Mouse (Mus musculus): ENCODE measurements around the gene Tmem108. TPM values are rescaled to one million over a fixed set of nuclear protein-coding genes. Genes with fewer than 3 reads are reported as not detected.

Gene Tmem108
- total RNA-seq, 2 experiments from 2014 or later = not detected

- no peak for ATAC-seq (replicated peaks; ENCODE audit: low FRiP score, poor library complexity, severe bottlenecking)
Measured at GRCm38 (mm10) chr9:103725497-103725896, 36.1 kb downstream of the Tmem108 start.

GRCm38 (mm10) chr9:103721486-103721885 lies 40.2 kb downstream of the Tmem108 start:
- ATAC-seq (replicated peaks; ENCODE audit: low FRiP score, poor library complexity, severe bottlenecking) = no peak

GRCm38 (mm10) chr9:103721081-103721480 lies 40.6 kb downstream of the Tmem108 start:
- no peak for ATAC-seq (replicated peaks; ENCODE audit: low FRiP score, poor library complexity, severe bottlenecking)

DNA sequence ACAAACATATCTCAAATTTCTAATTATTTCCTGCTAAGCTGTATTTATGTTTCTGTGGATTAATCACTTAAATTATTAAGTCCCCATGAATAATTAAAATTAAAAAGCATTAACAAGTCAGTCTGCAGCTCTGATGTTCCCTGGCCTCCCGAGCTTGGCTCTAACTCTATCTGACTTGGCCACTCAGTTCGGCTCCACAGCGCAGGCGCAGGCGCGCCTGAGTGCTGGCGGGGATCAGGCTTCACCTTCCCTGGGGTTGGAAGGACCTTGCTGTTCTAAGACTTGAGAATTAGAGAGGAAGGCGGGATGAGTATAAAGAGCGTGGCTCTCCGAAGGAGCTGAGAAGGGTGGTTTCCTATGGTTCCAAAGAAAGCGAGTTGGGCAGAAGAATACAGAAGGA lies 41.6 kb downstream of the Tmem108 start:
- no peak for ATAC-seq (replicated peaks; ENCODE audit: low FRiP score, poor library complexity, severe bottlenecking)

- no peak for ATAC-seq (replicated peaks; ENCODE audit: low FRiP score, poor library complexity, severe bottlenecking)
Measured at GRCm38 (mm10) chr9:103716002-103716401, 45.6 kb downstream of the Tmem108 start.

- no peak for ATAC-seq (replicated peaks; ENCODE audit: low FRiP score, poor library complexity, severe bottlenecking)
Measured at GRCm38 (mm10) chr9:103715352-103715751, 46.3 kb downstream of the Tmem108 start.

DNA sequence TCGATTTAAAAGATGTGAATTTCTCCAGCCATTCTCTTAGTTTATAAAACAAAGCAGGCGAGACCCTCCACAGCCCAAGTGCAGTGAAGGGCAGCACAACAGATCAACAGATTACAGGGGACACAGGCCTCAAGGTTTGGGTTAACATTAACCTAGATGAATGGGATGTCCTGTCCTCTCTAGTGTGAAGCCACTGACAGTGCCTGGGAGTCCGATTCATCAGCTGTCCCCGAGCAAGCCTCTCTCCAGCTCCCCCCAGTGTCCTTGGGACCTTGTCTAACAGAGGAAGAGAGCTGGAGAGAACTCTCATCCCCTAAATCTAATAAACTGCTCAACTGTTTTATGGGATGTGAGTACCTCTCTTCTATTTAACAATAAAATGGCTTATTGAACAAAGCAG lies 48.4 kb downstream of the Tmem108 start:
- ATAC-seq (replicated peaks; ENCODE audit: low FRiP score, poor library complexity, severe bottlenecking) = no peak

GRCm38 (mm10) chr9:103712711-103713110 lies 48.9 kb downstream of the Tmem108 start:
- ATAC-seq (replicated peaks; ENCODE audit: low FRiP score, poor library complexity, severe bottlenecking) = no peak

GRCm38 (mm10) chr9:103709694-103710093 lies 51.9 kb downstream of the Tmem108 start:
- no peak for ATAC-seq (replicated peaks; ENCODE audit: low FRiP score, poor library complexity, severe bottlenecking)

GRCm38 (mm10) chr9:103708514-103709173 lies 53.0 kb downstream of the Tmem108 start:
- ATAC-seq (replicated peaks; ENCODE audit: low FRiP score, poor library complexity, severe bottlenecking) = no peak

GRCm38 (mm10) chr9:103707857-103708256 lies 53.8 kb downstream of the Tmem108 start:
- no peak for ATAC-seq (replicated peaks; ENCODE audit: low FRiP score, poor library complexity, severe bottlenecking)

- no peak for ATAC-seq (replicated peaks; ENCODE audit: low FRiP score, poor library complexity, severe bottlenecking)
Measured at GRCm38 (mm10) chr9:103707000-103707790, 54.4 kb downstream of the Tmem108 start.

DNA sequence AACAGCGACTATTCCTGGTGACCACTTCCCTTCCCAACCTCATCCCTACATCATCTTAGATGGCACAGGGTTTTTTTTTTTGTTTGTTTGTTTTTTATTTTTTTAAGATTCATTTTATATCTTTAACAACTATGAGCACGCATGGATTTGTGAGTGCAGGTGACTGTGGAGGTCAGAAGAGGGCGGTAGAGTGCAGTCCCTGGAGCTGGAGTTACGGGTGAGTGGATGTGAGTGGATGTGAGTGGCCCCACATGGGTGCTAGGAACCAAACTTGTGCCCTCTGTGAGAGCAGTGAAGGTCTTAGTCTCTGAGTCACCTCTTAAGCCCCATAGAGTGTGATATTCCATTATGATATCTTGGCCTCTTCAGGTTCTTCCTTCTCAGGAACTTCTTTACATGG lies 55.9 kb downstream of the Tmem108 start:
- no peak for ATAC-seq (replicated peaks; ENCODE audit: low FRiP score, poor library complexity, severe bottlenecking)

DNA sequence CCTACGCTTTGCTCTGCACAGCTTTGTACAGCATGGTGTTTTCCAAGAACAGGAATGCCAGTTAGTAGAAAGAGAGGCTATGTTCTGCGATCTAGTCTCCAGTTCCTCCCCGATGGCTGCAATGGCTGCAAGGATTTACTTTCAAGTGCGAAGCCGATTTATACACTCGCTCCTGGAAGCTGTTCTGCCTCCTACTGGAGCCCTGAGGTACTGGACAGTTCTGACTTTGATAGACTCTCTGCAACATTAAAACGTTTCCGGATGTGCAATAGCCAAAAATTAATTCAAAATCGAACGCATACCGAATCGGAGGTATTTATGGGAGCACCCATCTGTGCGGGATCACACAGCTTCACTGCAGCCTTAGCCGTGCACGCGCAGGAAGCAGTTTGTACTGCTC lies 58.6 kb downstream of the Tmem108 start:
- ATAC-seq (replicated peaks; ENCODE audit: low FRiP score, poor library complexity, severe bottlenecking) = no peak

DNA sequence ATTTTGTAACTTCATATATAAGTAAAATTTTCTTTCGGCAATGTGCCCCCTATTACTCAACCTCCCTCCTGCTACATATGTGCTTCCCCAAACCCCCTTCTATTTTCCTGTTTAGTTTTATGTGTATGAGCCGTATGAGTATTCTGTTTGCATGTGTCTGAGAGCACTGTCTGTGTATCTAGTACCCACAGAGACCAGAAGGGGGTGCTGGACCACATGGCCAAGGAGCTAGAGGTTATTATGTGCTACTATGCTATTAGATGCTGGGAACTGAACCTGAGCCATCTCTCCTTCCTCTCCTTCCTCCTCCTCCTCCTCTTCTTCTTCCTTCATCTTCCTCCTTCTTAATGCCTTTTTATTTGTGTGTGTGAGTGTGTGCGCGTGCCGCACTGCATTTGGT lies 59.2 kb downstream of the Tmem108 start:
- ATAC-seq (replicated peaks; ENCODE audit: low FRiP score, poor library complexity, severe bottlenecking) = no peak

GRCm38 (mm10) chr9:103701448-103701847 lies 60.2 kb downstream of the Tmem108 start:
- no peak for ATAC-seq (replicated peaks; ENCODE audit: low FRiP score, poor library complexity, severe bottlenecking)

DNA sequence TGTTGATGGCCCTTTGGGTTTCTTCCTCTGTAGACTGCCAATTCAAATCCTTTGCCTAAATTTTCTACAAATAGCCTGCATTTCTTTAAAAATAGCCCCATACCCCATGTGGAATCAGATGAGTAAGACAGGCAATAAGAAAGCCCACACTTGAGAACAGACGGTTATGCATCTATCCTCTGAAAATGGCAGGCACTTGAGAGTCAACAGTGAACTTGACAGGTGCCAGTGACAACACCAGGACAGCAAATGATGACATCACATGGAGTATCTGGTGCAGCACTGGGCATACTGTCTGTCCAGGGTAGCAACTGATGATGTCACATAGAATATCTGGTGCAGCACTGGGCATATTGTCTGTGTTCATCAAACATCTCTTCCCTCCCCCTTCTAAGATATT lies 61.4 kb downstream of the Tmem108 start:
- no peak for ATAC-seq (replicated peaks; ENCODE audit: low FRiP score, poor library complexity, severe bottlenecking)

DNA sequence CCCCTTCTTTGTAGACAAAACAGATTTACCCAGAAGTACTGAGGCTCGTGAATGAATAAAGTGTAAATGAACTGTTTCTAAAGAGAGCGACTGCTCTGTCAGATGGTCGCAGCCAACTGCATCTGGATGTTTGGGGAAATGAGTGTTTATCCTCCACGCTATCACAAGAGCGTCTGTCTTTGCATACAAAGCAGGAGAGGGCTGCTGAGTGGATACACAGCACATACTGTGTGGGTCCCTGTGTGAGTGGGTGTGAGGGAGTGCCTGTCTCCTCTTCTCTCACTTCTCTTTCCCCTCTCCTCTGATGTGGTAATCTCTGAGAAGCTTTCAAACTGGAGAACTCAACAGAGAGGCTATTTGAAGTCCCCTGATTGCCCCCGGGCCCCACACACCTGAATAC lies 64.7 kb downstream of the Tmem108 start:
- no peak for ATAC-seq (replicated peaks; ENCODE audit: low FRiP score, poor library complexity, severe bottlenecking)

- ATAC-seq (replicated peaks; ENCODE audit: low FRiP score, poor library complexity, severe bottlenecking) = no peak
Measured at GRCm38 (mm10) chr9:103693826-103694225, 67.8 kb downstream of the Tmem108 start.

DNA sequence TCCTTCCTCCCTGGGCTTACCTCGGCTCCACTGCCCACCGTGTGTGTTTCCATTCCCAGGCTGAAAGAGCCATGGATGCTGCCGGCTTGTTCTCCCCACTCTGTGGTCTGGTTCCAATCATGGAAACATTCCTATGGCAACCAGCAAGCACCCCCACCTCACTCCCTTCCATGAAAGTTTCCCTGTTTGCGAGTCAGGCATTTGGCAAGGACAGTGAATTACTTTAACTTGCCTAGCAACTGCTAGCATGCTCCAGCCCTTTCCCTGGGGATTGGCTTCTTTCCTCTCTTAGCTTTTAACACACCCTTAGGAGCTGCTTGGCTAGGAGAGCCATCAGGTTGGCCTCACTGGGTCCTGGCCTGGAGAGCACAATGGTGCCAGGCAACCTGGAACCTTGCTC lies 68.9 kb downstream of the Tmem108 start:
- no peak for ATAC-seq (replicated peaks; ENCODE audit: low FRiP score, poor library complexity, severe bottlenecking)

GRCm38 (mm10) chr9:103691847-103692246 lies 69.8 kb downstream of the Tmem108 start:
- no peak for ATAC-seq (replicated peaks; ENCODE audit: low FRiP score, poor library complexity, severe bottlenecking)
